Mouse (Mus musculus) olfactory bulb, adult 2 months (tissue): ENCODE measurements around the gene Sgca.

Experiments
- CTCF ChIP-seq: fragments of 200-500 bp; IDR thresholded peaks from 2 replicates; pipeline ENCODE4 v1.5.1; 2012; ENCODE audit warnings: low read depth, mild to moderate bottlenecking, low read length, moderate library complexity; ENCODE audit not compliant: insufficient read depth
- POLR2A ChIP-seq: fragments of 200-500 bp; IDR thresholded peaks from 2 replicates; pipeline ENCODE4 v1.6.1; 2012; ENCODE audit warnings: mild to moderate bottlenecking, low read depth, low read length, moderate library complexity; ENCODE audit not compliant: insufficient read depth

DNA sequence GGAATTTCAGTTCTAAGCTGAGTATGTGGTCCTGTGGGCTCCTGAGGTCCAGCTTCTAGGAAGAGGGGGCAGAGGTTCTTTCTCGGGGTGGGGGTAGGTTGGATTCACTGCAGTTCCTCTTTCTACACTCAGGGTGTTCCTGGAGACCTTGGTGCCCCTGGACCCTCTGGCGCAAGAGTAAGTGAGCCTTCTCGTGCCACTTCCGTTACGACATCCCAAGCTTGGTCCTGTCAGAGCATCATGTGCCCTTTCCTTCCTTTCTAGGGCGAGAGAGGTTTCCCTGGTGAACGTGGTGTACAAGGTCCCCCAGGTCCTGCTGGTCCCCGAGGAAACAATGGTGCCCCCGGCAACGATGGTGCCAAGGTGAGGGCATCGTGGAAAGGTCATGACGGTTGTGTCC is 30.9 kb downstream of the Sgca start:
- TF ChIP-seq CTCF (no peak), POLR2A (no peak)
